Mouse (Mus musculus): Measurements from ENCODE around the gene Gm49388.
A peak's percentile ranks its signal among the peaks of the same experiment; 100 is the strongest.

GRCm38 (mm10) chr7:127800435-127801009 lies 15.1 kb downstream of the Gm49388 start, which contains the start of gene Hsd3b7:
- TF ChIP-seq POLR2A (IDR thresholded peaks at IDR 0.05; ENCODE audit: insufficient read length, low read depth) (peak; percentile 70), USF1 (IDR thresholded peaks at IDR 0.05; ENCODE audit: low read depth) (no peak), MAX (IDR thresholded peaks at IDR 0.05; ENCODE audit: low read depth) (no peak), REST (IDR thresholded peaks at IDR 0.05; ENCODE audit: insufficient read depth, insufficient read length) (no peak)

Measured in myocyte (in vitro differentiated cells).